Mouse (Mus musculus) macrophage (primary cell): ENCODE results near the gene Bicd2. TPM values are rescaled to one million over a fixed set of nuclear protein-coding genes. Genes with fewer than 3 reads are reported as not detected.
"Not testable (repeated sequence)": the region's sequence is repeated elsewhere in the genome, so short reads cannot be mapped to it uniquely, and the experiment has no call there.

Experiments used
- H3K27ac ChIP-seq: fragments of 350-480 bp; formaldehyde crosslinking; 2 replicates; pipeline ENCODE4 v1.9.0; 2021
- H3K36me3 ChIP-seq: fragments of 350-480 bp; formaldehyde crosslinking; 2 replicates; pipeline ENCODE4 v1.9.0; 2021; ENCODE audit errors: inconsistent target
- H3K4me3 ChIP-seq: fragments of 350-480 bp; formaldehyde crosslinking; 2 replicates; pipeline ENCODE4 v1.9.0; 2021; ENCODE audit errors: inconsistent target
- H3K79me2 ChIP-seq: fragments of 350-480 bp; formaldehyde crosslinking; 2 replicates; pipeline ENCODE4 v1.9.0; 2021; ENCODE audit errors: inconsistent target
- WGBS: methylation state at CpG from one replicate; pipeline ENCODE4 v1.1.7; 2026; ENCODE audit warnings: inconsistent platforms; ENCODE audit not compliant: missing documents; 5-methylcytosine and 5-hydroxymethylcytosine counted together
- polyA plus RNA-seq: library from polyadenylated mRNA; stranded (reverse); fragments of 250-400 nt; gene quantifications from 3 replicates; pipeline ENCODE4 v1.2.4, GENCODE M21; 2018; ENCODE audit warnings: inconsistent platforms

The Bicd2 gene
- polyA plus RNA-seq, 1 experiment from 2014 or later = 30.4 TPM

- no peak overlapping the region for H3K27ac ChIP-seq
- H3K79me2 ChIP-seq = peaks cover 100% of the 10 kb centered on the region
- WGBS = 35% methylated on average over 3 of the region's 3 CpGs
- H3K36me3 ChIP-seq = no peaks in the 10 kb centered on the region
- no peak overlapping the region for H3K4me3 ChIP-seq
These were observed 19.6 kb downstream of the Bicd2 start for GRCm38 (mm10) chr13:49360906-49361406.

GRCm38 (mm10) chr13:49362364-49362763 is 21.0 kb downstream of the Bicd2 start:
- no peak overlapping the region for H3K27ac ChIP-seq
- WGBS = 97% methylated on average over 7 of the region's 7 CpGs
- no peaks in the 10 kb centered on the region for H3K36me3 ChIP-seq
- peaks cover 100% of the 10 kb centered on the region for H3K79me2 ChIP-seq
- no peak overlapping the region for H3K4me3 ChIP-seq

- no peak overlapping the region for H3K27ac ChIP-seq
- no peaks in the 10 kb centered on the region for H3K36me3 ChIP-seq
- H3K79me2 ChIP-seq = peaks cover 100% of the 10 kb centered on the region
- no peak overlapping the region for H3K4me3 ChIP-seq
- WGBS = 100% methylated on average over 2 of the region's 2 CpGs
These were observed 21.4 kb downstream of the Bicd2 start for GRCm38 (mm10) chr13:49362804-49363203.

GRCm38 (mm10) chr13:49364716-49365115 is 23.3 kb downstream of the Bicd2 start:
- Histone ChIP-seq H3K79me2 (peaks cover 100% of the 10 kb centered on the region), H3K4me3 (no peak overlapping the region), H3K36me3 (no peaks in the 10 kb centered on the region; the same call in 1 of the 2 replicates), H3K27ac (no peak overlapping the region)
- WGBS = 62% methylated on average over 2 of the region's 2 CpGs

- 78% methylated on average over 4 of the region's 4 CpGs for WGBS
- H3K4me3 ChIP-seq = no peak overlapping the region
- no peak overlapping the region for H3K27ac ChIP-seq
- no peaks in the 10 kb centered on the region; the same call in 1 of the 2 replicates for H3K36me3 ChIP-seq
- H3K79me2 ChIP-seq = peaks cover 80% of the 10 kb centered on the region
These were observed 26.5 kb downstream of the Bicd2 start for GRCm38 (mm10) chr13:49367657-49368440.

- no peak overlapping the region for H3K4me3 ChIP-seq
- no peak overlapping the region for H3K27ac ChIP-seq
- WGBS = 90% methylated on average over 10 of the region's 10 CpGs
- peaks cover 77% of the 10 kb centered on the region for H3K79me2 ChIP-seq
- H3K36me3 ChIP-seq = peaks cover 2% of the 10 kb centered on the region; the same call in 1 of the 2 replicates
These were observed 28.0 kb downstream of the Bicd2 start for GRCm38 (mm10) chr13:49369404-49369803.

- peaks cover 75% of the 10 kb centered on the region for H3K79me2 ChIP-seq
- not testable (repeated sequence) for H3K36me3 ChIP-seq, H3K4me3 ChIP-seq, H3K27ac ChIP-seq
- WGBS = 90% methylated on average over 6 of the region's 6 CpGs
These were observed 28.8 kb downstream of the Bicd2 start for GRCm38 (mm10) chr13:49370216-49370615.

GRCm38 (mm10) chr13:49370916-49371315 is 29.5 kb downstream of the Bicd2 start:
- Histone ChIP-seq H3K27ac (peak overlapping the region; percentile 80), H3K79me2 (peaks cover 68% of the 10 kb centered on the region)
- not testable (repeated sequence) for H3K4me3 ChIP-seq, H3K36me3 ChIP-seq
- WGBS = 76% methylated on average over 5 of the region's 5 CpGs

- Histone ChIP-seq H3K79me2 (peaks cover 63% of the 10 kb centered on the region), H3K4me3 (no peak overlapping the region), H3K36me3 (peaks cover 13% of the 10 kb centered on the region; the same call in 1 of the 2 replicates), H3K27ac (peak overlapping the region; percentile 80)
- 0% methylated on average over 3 of the region's 3 CpGs for WGBS
These were observed 30.1 kb downstream of the Bicd2 start for GRCm38 (mm10) chr13:49371428-49371899.

- Histone ChIP-seq H3K36me3 (peaks cover 21% of the 10 kb centered on the region; the same call in 1 of the 2 replicates), H3K79me2 (peaks cover 52% of the 10 kb centered on the region), H3K4me3 (no peak overlapping the region), H3K27ac (peak overlapping the region; percentile 80)
- 98% methylated on average over 9 of the region's 9 CpGs for WGBS
These were observed 31.1 kb downstream of the Bicd2 start for GRCm38 (mm10) chr13:49372370-49373060.

GRCm38 (mm10) chr13:49374304-49374703 is 32.9 kb downstream of the Bicd2 start:
- 93% methylated on average over 6 of the region's 6 CpGs for WGBS

GRCm38 (mm10) chr13:49374730-49375129 is 33.3 kb downstream of the Bicd2 start:
- H3K4me3 ChIP-seq = no peak overlapping the region
- H3K36me3 ChIP-seq = peaks cover 35% of the 10 kb centered on the region; the same call in 1 of the 2 replicates
- H3K27ac ChIP-seq = no peak overlapping the region
- 96% methylated on average over 6 of the region's 6 CpGs for WGBS
- peaks cover 30% of the 10 kb centered on the region for H3K79me2 ChIP-seq

More at GRCm38 (mm10) chr13:49374304-49374703, 32.9 kb downstream of the Bicd2 start:
- Histone ChIP-seq H3K36me3 (peaks cover 35% of the 10 kb centered on the region; the same call in 1 of the 2 replicates), H3K4me3 (no peak overlapping the region), H3K79me2 (peaks cover 34% of the 10 kb centered on the region), H3K27ac (no peak overlapping the region)

GRCm38 (mm10) chr13:49377608-49378007 is 36.2 kb downstream of the Bicd2 start:
- peaks cover 50% of the 10 kb centered on the region; the same call in 1 of the 2 replicates for H3K36me3 ChIP-seq
- WGBS = 90% methylated on average over 6 of the region's 6 CpGs
- H3K27ac ChIP-seq = no peak overlapping the region
- H3K79me2 ChIP-seq = peaks cover 22% of the 10 kb centered on the region
- no peak overlapping the region for H3K4me3 ChIP-seq

- H3K4me3 ChIP-seq = no peak overlapping the region
- peaks cover 7% of the 10 kb centered on the region; the same call in 1 of the 2 replicates for H3K79me2 ChIP-seq
- peaks cover 64% of the 10 kb centered on the region for H3K36me3 ChIP-seq
- 97% methylated on average over 20 of the region's 20 CpGs for WGBS
- no peak overlapping the region for H3K27ac ChIP-seq
These were observed 37.9 kb downstream of the Bicd2 start for GRCm38 (mm10) chr13:49379301-49379700.
